Mouse (Mus musculus) ES-E14 (cell line): ENCODE data around the gene Myo1g. TPM values are rescaled to one million over a fixed set of nuclear protein-coding genes. Genes with fewer than 3 reads are reported as not detected.

Source experiments
- DNase-seq: peaks from one replicate; pipeline ENCODE4 v3.0.0-alpha.2; 2013; ENCODE audit warnings: low read depth, low spot score
- H3K27ac ChIP-seq: 2 replicates; pipeline ENCODE4 v1.5.1; 2012; ENCODE audit warnings: low read depth, mild to moderate bottlenecking, low read length, moderate library complexity, mixed read lengths; ENCODE audit not compliant: poor library complexity, insufficient read depth, severe bottlenecking
- H3K36me3 ChIP-seq: 2 replicates; pipeline ENCODE4 v1.6.1; 2012; ENCODE audit warnings: mild to moderate bottlenecking, low read length, moderate library complexity, mixed read lengths; ENCODE audit not compliant: control insufficient read depth, poor library complexity, insufficient read depth, severe bottlenecking
- H3K4me1 ChIP-seq, 2 experiments: fragments of 150-350 bp in 1 of 2; sonication (generic) in 1 of 2; 2 replicates each; pipeline ENCODE4 v1.6.1; 2012; ENCODE audit warnings: low read length in 2 of 2, mild to moderate bottlenecking in 1 of 2, mixed read lengths in 1 of 2; ENCODE audit not compliant: control insufficient read depth in 2 of 2, insufficient read depth in 2 of 2, poor library complexity in 1 of 2
- H3K4me3 ChIP-seq, 2 experiments: fragments of 150-350 bp in 1 of 2; sonication (generic) in 1 of 2; 2 replicates each; pipeline ENCODE4 v1.5.1; 2012; ENCODE audit warnings: low read length in 2 of 2, low read depth in 1 of 2, mild to moderate bottlenecking in 1 of 2, mixed read lengths in 1 of 2; ENCODE audit not compliant: insufficient read depth in 1 of 2, poor library complexity in 1 of 2, severe bottlenecking in 1 of 2
- H3K9ac ChIP-seq: 2 replicates; pipeline ENCODE4 v1.6.1; 2012; ENCODE audit warnings: low read depth, mild to moderate bottlenecking, low read length, mixed read lengths; ENCODE audit not compliant: poor library complexity, insufficient read depth, severe bottlenecking
- H3K9me3 ChIP-seq: fragments of 150-350 bp; sonication (generic); 2 replicates; pipeline ENCODE4 v1.6.1; 2012; ENCODE audit warnings: low read depth, mild to moderate bottlenecking, low read length; ENCODE audit not compliant: control insufficient read depth, insufficient read depth
- CHD2 ChIP-seq: IDR thresholded peaks from 2 replicates; pipeline ENCODE4 v1.6.1; 2014; ENCODE audit warnings: mild to moderate bottlenecking, low read depth, low read length, inconsistent platforms
- HCFC1 ChIP-seq: IDR thresholded peaks from 2 replicates; pipeline ENCODE4 v1.6.1; 2012; ENCODE audit warnings: low read length, inconsistent platforms, borderline replicate concordance; ENCODE audit not compliant: insufficient read depth
- MAFK ChIP-seq: IDR thresholded peaks from 2 replicates; pipeline ENCODE4 v1.6.1; 2014; ENCODE audit warnings: mild to moderate bottlenecking, low read depth, low read length, inconsistent platforms; ENCODE audit not compliant: insufficient read depth
- ZC3H11A ChIP-seq: IDR thresholded peaks from 2 replicates; pipeline ENCODE4 v1.6.1; 2012; ENCODE audit warnings: low read depth, mild to moderate bottlenecking, inconsistent platforms, low read length, borderline replicate concordance
- ZNF384 ChIP-seq: IDR thresholded peaks from 2 replicates; pipeline ENCODE4 v1.6.1; 2012; ENCODE audit warnings: low read depth, low read length, inconsistent platforms
- in situ Hi-C, 2 experiments: fragments of 600-800 bp; cut with MboI; formaldehyde crosslinking; loops; one replicate each; pipeline ENCODE4 v1.15.1; 2025; ENCODE audit warnings: low sequenced_read_pairs in 2 of 2, inconsistent platforms in 1 of 2; ENCODE audit not compliant: unreplicated experiment in 2 of 2
- total RNA-seq: library from RNA; depleted of rRNA; stranded (reverse); fragments of 300-350 nt; gene quantifications from 2 replicates; pipeline ENCODE4 v1.2.3, GENCODE M21; 2012

Myo1g gene
- total RNA-seq, 1 experiment = 11.6 TPM

GRCm38 (mm10) chr11:6514837-6515236 lies 5.9 kb downstream of the Myo1g start:
- H3K27ac ChIP-seq = no peak overlapping the region
- in situ Hi-C loops = no loop called here
- no peak for DNase-seq
- no peak overlapping the region for H3K4me3 ChIP-seq
- H3K9ac ChIP-seq = no peak overlapping the region
- peaks cover 5 to 9% of the 10 kb centered on the region in 2 experiments; a peak in 2 of 4 replicates for H3K4me1 ChIP-seq
- TF ChIP-seq HCFC1 = no peak
- no peak for TF ChIP-seq ZNF384
- no peak for TF ChIP-seq MAFK
- TF ChIP-seq CHD2 = no peak
- no peak for TF ChIP-seq ZC3H11A
- no peaks in the 10 kb centered on the region for H3K9me3 ChIP-seq
- H3K36me3 ChIP-seq = no peaks in the 10 kb centered on the region

- in situ Hi-C loops = no loop called here
- TF ChIP-seq CHD2 = no peak
- no peak overlapping the region for H3K4me3 ChIP-seq
- no peaks in the 10 kb centered on the region for H3K36me3 ChIP-seq
- DNase-seq = no peak
- H3K9ac ChIP-seq = no peak overlapping the region
- no peaks in the 10 kb centered on the region for H3K9me3 ChIP-seq
- H3K4me1 ChIP-seq = peaks cover 0 to 1% of the 10 kb centered on the region in 2 experiments; a peak in 1 of 4 replicates
- no peak overlapping the region for H3K27ac ChIP-seq
Observed at GRCm38 (mm10) chr11:6508269-6508876, 12.4 kb downstream of the Myo1g start.

GRCm38 (mm10) chr11:6506516-6506915 lies 14.2 kb downstream of the Myo1g start:
- no peak for DNase-seq
- Histone ChIP-seq H3K27ac (no peak overlapping the region), H3K36me3 (no peaks in the 10 kb centered on the region), H3K4me3 (no peak overlapping the region), H3K4me1 (peaks cover 0 to 1% of the 10 kb centered on the region in 2 experiments; a peak in 1 of 4 replicates), H3K9ac (no peak overlapping the region), H3K9me3 (no peaks in the 10 kb centered on the region)
- TF ChIP-seq MAFK (no peak), HCFC1 (no peak), ZC3H11A (no peak), CHD2 (no peak)
- in situ Hi-C loops = no loop called here

- Histone ChIP-seq H3K27ac (no peak overlapping the region), H3K36me3 (no peaks in the 10 kb centered on the region), H3K9me3 (no peaks in the 10 kb centered on the region), H3K4me1 (peaks cover 0 to 1% of the 10 kb centered on the region in 2 experiments; a peak in 1 of 4 replicates), H3K4me3 (no peak overlapping the region), H3K9ac (no peak overlapping the region)
- TF ChIP-seq CHD2 (no peak), MAFK (no peak), ZC3H11A (no peak), ZNF384 (no peak), HCFC1 (no peak)
- in situ Hi-C loops = no loop called here
- no peak for DNase-seq
Observed at GRCm38 (mm10) chr11:6504689-6505088, 16.1 kb downstream of the Myo1g start.

- H3K4me3 ChIP-seq = no peak overlapping the region
- DNase-seq = no peak
- H3K9ac ChIP-seq = no peak overlapping the region
- peaks cover 0 to 1% of the 10 kb centered on the region in 2 experiments; a peak in 1 of 4 replicates for H3K4me1 ChIP-seq
- TF ChIP-seq MAFK (no peak), CHD2 (no peak), ZC3H11A (no peak), ZNF384 (no peak)
- in situ Hi-C loops = no loop called here
- no peak overlapping the region for H3K27ac ChIP-seq
- H3K36me3 ChIP-seq = no peaks in the 10 kb centered on the region
- no peaks in the 10 kb centered on the region for H3K9me3 ChIP-seq
Observed at GRCm38 (mm10) chr11:6504226-6504625, 16.5 kb downstream of the Myo1g start.
